Mouse (Mus musculus): ENCODE measurements at regions not wholly inside any gene's neighbourhood (a gene's known extent, or its start where the extent isn't known, plus 50 kb on each side); places are given as distances from the start of the nearest gene placed in this dataset.

GRCm38 (mm10) chr10:120595145-120595544, 118.9 kb upstream of the Hmga2 start:
- no peak overlapping the region for H3K4me3 ChIP-seq (ENCODE audit: insufficient read depth, low read length)
- H3K27ac ChIP-seq (ENCODE audit: insufficient read depth, low read depth, low read length): no peak overlapping the region
- H3K4me1 ChIP-seq (ENCODE audit: control insufficient read depth, insufficient read depth, low read length): no peaks in the 10 kb centered on the region
- TF ChIP-seq CTCF (IDR thresholded peaks at IDR 0.05; ENCODE audit: low read depth, low read length): no peak
- TF ChIP-seq POLR2A (IDR thresholded peaks at IDR 0.05; ENCODE audit: borderline replicate concordance, low read depth, low read length): no peak

GRCm38 (mm10) chr10:120593876-120594275, 117.6 kb upstream of the Hmga2 start:
- H3K4me3 ChIP-seq (ENCODE audit: insufficient read depth, low read length): no peak overlapping the region
- H3K27ac ChIP-seq (ENCODE audit: insufficient read depth, low read depth, low read length): no peak overlapping the region
- TF ChIP-seq POLR2A (IDR thresholded peaks at IDR 0.05; ENCODE audit: borderline replicate concordance, low read depth, low read length) (no peak), CTCF (IDR thresholded peaks at IDR 0.05; ENCODE audit: low read depth, low read length) (no peak)
- H3K4me1 ChIP-seq (ENCODE audit: control insufficient read depth, insufficient read depth, low read length): no peaks in the 10 kb centered on the region

- H3K4me1 ChIP-seq (ENCODE audit: control insufficient read depth, insufficient read depth, low read length): peaks cover 3% of the 10 kb centered on the region; the same call in 1 of the 2 replicates
- H3K4me3 ChIP-seq (ENCODE audit: insufficient read depth, low read length): no peak overlapping the region
- no peak for TF ChIP-seq CTCF (IDR thresholded peaks at IDR 0.05; ENCODE audit: low read depth, low read length)
- TF ChIP-seq POLR2A (IDR thresholded peaks at IDR 0.05; ENCODE audit: borderline replicate concordance, low read depth, low read length): no peak
- no peak overlapping the region for H3K27ac ChIP-seq (ENCODE audit: insufficient read depth, low read depth, low read length)
Measured at GRCm38 (mm10) chr10:120589659-120590058, 113.4 kb upstream of the Hmga2 start.

GRCm38 (mm10) chr10:120587854-120588633, 111.8 kb upstream of the Hmga2 start:
- H3K27ac ChIP-seq (ENCODE audit: insufficient read depth, low read depth, low read length): no peak overlapping the region
- no peak for TF ChIP-seq CTCF (IDR thresholded peaks at IDR 0.05; ENCODE audit: low read depth, low read length)
- no peak for TF ChIP-seq POLR2A (IDR thresholded peaks at IDR 0.05; ENCODE audit: borderline replicate concordance, low read depth, low read length)
- no peak overlapping the region for H3K4me3 ChIP-seq (ENCODE audit: insufficient read depth, low read length)

GRCm38 (mm10) chr10:120587179-120587578, 110.9 kb upstream of the Hmga2 start:
- no peak for TF ChIP-seq CTCF (IDR thresholded peaks at IDR 0.05; ENCODE audit: low read depth, low read length)
- TF ChIP-seq POLR2A (IDR thresholded peaks at IDR 0.05; ENCODE audit: borderline replicate concordance, low read depth, low read length): no peak
- H3K27ac ChIP-seq (ENCODE audit: insufficient read depth, low read depth, low read length): no peak overlapping the region

More at GRCm38 (mm10) chr10:120587854-120588633, 111.8 kb upstream of the Hmga2 start:
- peaks cover 3% of the 10 kb centered on the region; the same call in 1 of the 2 replicates for H3K4me1 ChIP-seq (ENCODE audit: control insufficient read depth, insufficient read depth, low read length)

GRCm38 (mm10) chr10:120582497-120582896, 106.2 kb upstream of the Hmga2 start:
- Histone ChIP-seq H3K4me1 (ENCODE audit: control insufficient read depth, insufficient read depth, low read length) (peaks cover under 1% of the 10 kb centered on the region; the same call in 1 of the 2 replicates), H3K27ac (ENCODE audit: insufficient read depth, low read depth, low read length) (no peak overlapping the region), H3K4me3 (ENCODE audit: insufficient read depth, low read length) (no peak overlapping the region)
- TF ChIP-seq POLR2A (IDR thresholded peaks at IDR 0.05; ENCODE audit: borderline replicate concordance, low read depth, low read length) (no peak), CTCF (IDR thresholded peaks at IDR 0.05; ENCODE audit: low read depth, low read length) (no peak)

More at GRCm38 (mm10) chr10:120587179-120587578, 110.9 kb upstream of the Hmga2 start:
- Histone ChIP-seq H3K4me1 (ENCODE audit: control insufficient read depth, insufficient read depth, low read length) (peaks cover 3% of the 10 kb centered on the region; the same call in 1 of the 2 replicates), H3K4me3 (ENCODE audit: insufficient read depth, low read length) (no peak overlapping the region)

- no peak overlapping the region for H3K4me3 ChIP-seq (ENCODE audit: insufficient read depth, low read length)
- H3K4me1 ChIP-seq (ENCODE audit: control insufficient read depth, insufficient read depth, low read length): no peaks in the 10 kb centered on the region; the same call in 1 of the 2 replicates
- TF ChIP-seq POLR2A (IDR thresholded peaks at IDR 0.05; ENCODE audit: borderline replicate concordance, low read depth, low read length) (no peak), CTCF (IDR thresholded peaks at IDR 0.05; ENCODE audit: low read depth, low read length) (no peak)
- H3K27ac ChIP-seq (ENCODE audit: insufficient read depth, low read depth, low read length): no peak overlapping the region
Measured at GRCm38 (mm10) chr10:120581547-120581946, 105.3 kb upstream of the Hmga2 start.

- no peak for TF ChIP-seq CTCF (IDR thresholded peaks at IDR 0.05; ENCODE audit: low read depth, low read length)
- TF ChIP-seq POLR2A (IDR thresholded peaks at IDR 0.05; ENCODE audit: borderline replicate concordance, low read depth, low read length): no peak
- H3K4me1 ChIP-seq (ENCODE audit: control insufficient read depth, insufficient read depth, low read length): 0 out of 2 replicates have a peak, but pooled peaks cover 2% of the 10 kb centered on the region
- no peak overlapping the region for H3K4me3 ChIP-seq (ENCODE audit: insufficient read depth, low read length)
- no peak overlapping the region for H3K27ac ChIP-seq (ENCODE audit: insufficient read depth, low read depth, low read length)
Measured at GRCm38 (mm10) chr10:120576886-120577285, 100.6 kb upstream of the Hmga2 start.

GRCm38 (mm10) chr10:120576148-120576547, 99.9 kb upstream of the Hmga2 start:
- Histone ChIP-seq H3K4me1 (ENCODE audit: control insufficient read depth, insufficient read depth, low read length) (0 out of 2 replicates have a peak, but pooled peaks cover 2% of the 10 kb centered on the region), H3K4me3 (ENCODE audit: insufficient read depth, low read length) (no peak overlapping the region), H3K27ac (ENCODE audit: insufficient read depth, low read depth, low read length) (no peak overlapping the region)
- TF ChIP-seq CTCF (IDR thresholded peaks at IDR 0.05; ENCODE audit: low read depth, low read length): no peak
- TF ChIP-seq POLR2A (IDR thresholded peaks at IDR 0.05; ENCODE audit: borderline replicate concordance, low read depth, low read length): no peak

GRCm38 (mm10) chr10:120571340-120571739, 95.1 kb upstream of the Hmga2 start:
- Histone ChIP-seq H3K4me1 (ENCODE audit: control insufficient read depth, insufficient read depth, low read length) (0 out of 2 replicates have a peak, but pooled peaks cover 2% of the 10 kb centered on the region), H3K27ac (ENCODE audit: insufficient read depth, low read depth, low read length) (no peak overlapping the region), H3K4me3 (ENCODE audit: insufficient read depth, low read length) (no peak overlapping the region)
- TF ChIP-seq POLR2A (IDR thresholded peaks at IDR 0.05; ENCODE audit: borderline replicate concordance, low read depth, low read length) (no peak), CTCF (IDR thresholded peaks at IDR 0.05; ENCODE audit: low read depth, low read length) (no peak)
